Mouse (Mus musculus): ENCODE data around the gene Rapgef4.

- TF ChIP-seq CTCF (IDR thresholded peaks at IDR 0.05; ENCODE audit: borderline replicate concordance, insufficient read depth, low read depth, low read length): no peak
- TF ChIP-seq POLR2A (IDR thresholded peaks at IDR 0.05; ENCODE audit: borderline replicate concordance, insufficient read depth, low read length): no peak
Observed at GRCm38 (mm10) chr2:72023791-72024190, 42.8 kb downstream of the Rapgef4 start.
